Mouse (Mus musculus) erythroid progenitor cell, adult 5-6 weeks (primary cell): ENCODE results near the gene Gm39566. TPM values are rescaled to one million over a fixed set of nuclear protein-coding genes. Genes with fewer than 3 reads are reported as not detected.
"Not testable (repeated sequence)": the region's sequence is repeated elsewhere in the genome, so short reads cannot be mapped to it uniquely, and the experiment has no call there.

Source experiments
- ATAC-seq: replicated peaks from 2 replicates; pipeline ENCODE4 v1.8.0; 2016; ENCODE audit warnings: moderate number of reproducible peaks, mild to moderate bottlenecking, moderate TSS enrichment, inconsistent platforms; ENCODE audit not compliant: poor library complexity, low FRiP score, severe bottlenecking
- total RNA-seq, 2 experiments: library from RNA; stranded (forward) in 1 of 2; stranded (reverse) in 1 of 2; fragments of 150-400 nt in 1 of 2; fragments of 186-747, 209-891 nt in 1 of 2; gene quantifications; 2 replicates each; pipeline versions ENCODE4 v1.2.3 to v1.2.4; 2015 to 2017; ENCODE audit warnings: low replicate concordance in 2 of 2

The Gm39566 gene
- total RNA-seq (2015; ENCODE audit: low replicate concordance) (not detected in 2 replicates), total RNA-seq (2017; ENCODE audit: low replicate concordance) (not detected in 2 replicates)

DNA sequence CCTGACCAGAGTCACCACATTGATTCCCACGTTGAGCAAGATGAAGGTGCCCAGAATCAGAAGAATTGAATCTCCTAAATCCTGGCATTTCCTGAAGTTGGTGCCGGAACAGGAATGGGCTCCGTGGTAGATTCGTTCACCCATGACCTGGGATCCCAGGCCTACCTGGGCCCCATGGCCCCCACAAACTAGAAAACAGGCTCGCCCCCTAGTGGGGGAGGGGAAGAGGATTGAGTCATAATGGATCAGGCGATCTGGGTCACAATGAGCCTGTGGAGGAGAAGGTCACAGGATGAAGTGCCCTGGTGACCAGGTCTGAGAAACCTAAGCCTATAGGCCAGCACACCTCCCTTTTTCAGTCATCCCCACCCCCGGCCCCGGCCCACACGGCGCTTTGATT, at the start of gene Gm39566:
Gm39566 (minus strand) TSS at position 144 of the 400 bp plus-strand sequence.
- ATAC-seq = no peak

DNA sequence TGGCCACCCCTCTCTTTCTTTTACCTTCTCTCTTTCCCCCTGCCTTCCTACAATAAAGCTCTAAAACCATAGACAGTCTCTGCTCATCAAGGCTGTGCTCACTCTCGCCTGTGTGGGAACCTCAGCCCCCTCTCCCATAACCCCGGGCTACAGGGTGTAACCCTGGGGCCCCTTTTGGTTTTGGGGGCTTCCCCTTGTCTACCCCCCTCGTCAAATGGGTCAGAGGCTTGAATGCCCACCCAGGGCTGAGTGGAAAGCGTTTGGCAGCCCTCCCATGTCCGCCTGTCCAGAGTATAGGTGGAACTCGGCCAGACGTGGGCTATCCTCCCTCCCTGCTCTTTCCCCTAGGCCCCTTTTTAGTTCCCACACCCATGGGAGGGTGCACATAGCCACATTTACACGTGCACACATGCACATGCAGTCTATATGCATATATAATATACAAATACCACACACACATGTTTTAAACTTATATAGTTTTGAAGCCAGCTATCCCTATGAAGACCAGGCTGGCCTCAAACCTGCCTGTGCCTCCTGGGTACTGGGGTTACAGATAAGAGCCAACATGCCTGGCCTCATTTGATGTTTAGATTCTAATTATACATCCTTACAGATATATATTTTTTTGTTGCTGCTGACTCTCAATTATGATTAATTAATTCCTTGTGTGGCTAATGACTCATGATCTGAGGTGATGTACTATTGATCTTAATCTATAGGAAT, 49.2 kb upstream of the Gm39566 start:
- ATAC-seq = peak; percentile 81

DNA sequence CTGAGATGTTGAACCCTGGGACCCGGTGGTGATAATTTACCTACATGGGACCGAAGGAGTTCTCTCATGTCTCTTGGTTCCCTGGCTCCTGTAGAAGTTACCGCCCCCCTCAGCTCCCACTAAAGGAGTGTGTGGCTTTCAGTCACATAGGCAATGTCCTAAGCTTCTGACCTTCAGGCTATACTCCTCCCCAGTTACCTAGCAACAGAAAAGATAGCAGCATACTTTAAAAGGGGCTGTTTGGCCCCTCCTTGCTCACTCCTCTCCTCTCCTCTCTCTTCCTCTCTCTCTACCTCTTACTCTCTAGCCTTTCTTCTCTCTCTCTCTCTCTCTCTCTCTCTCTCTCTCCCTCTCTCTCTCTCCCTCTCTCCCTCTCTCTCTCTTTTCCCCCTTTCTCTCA, 48.6 kb upstream of the Gm39566 start:
- ATAC-seq = not testable (repeated sequence)

DNA sequence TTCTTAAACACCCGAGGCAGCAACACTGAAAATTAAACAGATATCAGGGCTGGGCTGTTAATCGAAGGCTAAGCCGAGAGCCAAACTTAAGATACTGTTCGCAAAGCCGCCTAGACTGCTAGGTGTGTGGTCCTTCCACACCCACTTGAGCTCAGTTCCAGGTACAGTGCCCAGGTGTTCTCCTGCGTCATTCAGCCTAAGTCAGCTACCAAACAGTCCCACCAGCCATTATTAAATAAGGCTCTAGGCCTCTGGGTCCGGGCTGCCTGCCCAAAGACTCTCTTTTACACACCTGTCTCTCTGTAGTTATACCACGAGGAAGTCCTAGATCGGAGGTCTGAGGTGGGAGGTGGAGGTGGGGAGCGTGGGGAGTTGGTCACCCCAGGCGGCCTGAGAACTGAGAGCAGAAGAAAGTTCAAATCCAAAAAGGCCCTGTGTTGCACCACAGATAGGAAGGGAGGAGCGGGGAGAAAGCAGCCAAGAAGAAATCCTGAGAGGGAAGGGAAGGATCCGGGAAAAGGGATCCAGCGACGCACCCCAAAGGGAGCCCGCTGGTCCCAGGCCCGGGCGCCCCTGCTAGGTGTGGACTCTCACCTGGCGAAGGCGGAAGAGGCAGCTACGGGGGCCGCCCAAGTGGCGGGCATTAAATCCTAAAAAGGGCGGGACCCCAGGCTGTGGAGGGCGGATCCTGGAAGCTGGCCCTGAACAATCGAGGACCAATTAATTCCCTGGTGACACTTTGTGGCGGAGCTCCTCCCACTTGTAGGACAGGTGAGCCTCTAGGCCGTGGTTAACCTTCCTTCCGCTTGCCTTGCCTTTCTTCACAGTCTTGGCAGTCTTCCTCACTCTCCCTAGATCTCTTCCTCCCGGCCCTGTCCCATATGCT, 43.3 kb upstream of the Gm39566 start, which contains the start of gene Tnk1:
Tnk1 (minus strand) TSS at position 618 of the 886 bp plus-strand sequence.
- ATAC-seq = no peak

DNA sequence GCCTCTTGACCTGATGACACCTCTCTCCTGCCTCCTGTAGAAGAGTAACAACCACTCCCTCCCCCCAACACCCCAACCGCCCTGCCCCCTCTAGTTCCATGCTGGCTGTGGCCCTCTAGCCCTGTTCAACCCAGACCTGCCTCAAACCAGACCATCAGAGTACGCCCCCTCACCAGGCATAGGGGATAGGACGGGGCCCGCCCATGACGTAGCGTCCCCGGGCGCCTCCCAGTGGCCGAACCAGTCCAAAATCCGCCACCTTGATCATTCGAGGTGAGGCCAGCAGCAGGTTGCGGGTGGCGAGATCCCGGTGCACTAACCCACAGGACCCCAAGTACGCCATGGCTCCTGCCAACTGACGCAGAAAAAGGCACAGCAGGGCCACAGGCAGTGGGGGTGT, 40.2 kb upstream of the Gm39566 start:
- ATAC-seq = peak; percentile 61

DNA sequence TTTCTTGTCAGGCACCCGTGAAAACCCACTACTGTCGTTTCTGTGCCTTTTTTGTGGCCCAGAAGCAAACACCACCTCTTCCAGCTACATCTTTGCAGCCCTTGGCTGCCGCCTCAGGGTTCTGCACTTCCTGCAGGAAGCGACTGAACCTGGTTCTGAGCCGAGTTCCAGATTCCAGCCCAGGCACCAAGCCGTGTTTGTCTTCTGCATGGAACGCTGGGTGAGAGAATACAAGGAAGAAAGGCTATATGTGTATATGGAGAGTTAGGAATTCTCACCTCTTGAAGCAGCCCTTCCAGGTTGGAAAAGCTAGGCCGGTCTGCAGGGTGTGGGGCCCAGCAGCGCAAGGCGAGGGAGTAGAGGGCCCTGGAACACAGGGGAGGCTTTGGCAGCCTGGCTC, 39.6 kb upstream of the Gm39566 start:
- 0 out of 2 replicates have a peak, but pooled peaks have one; percentile 7 for ATAC-seq

DNA sequence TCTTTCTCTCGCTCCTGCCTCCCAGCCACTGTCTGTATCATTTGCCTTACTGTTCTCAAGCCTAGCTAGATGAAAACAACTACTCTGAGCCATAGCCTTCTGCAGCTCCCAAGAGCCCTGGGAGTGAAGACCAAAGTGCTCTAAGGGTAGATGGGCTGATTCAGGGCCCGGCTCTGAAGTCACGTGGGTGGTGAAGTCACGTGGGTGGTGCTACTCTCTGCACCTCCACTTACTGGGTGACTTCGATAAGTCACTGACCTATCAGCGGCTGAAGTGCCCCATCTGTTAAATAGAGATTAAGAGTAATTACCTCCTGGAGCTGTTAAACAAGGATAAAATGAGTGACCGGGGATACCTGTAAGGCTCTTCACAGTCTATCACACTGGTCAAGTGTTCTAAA, 38.9 kb upstream of the Gm39566 start:
- ATAC-seq = peak; percentile 86

DNA sequence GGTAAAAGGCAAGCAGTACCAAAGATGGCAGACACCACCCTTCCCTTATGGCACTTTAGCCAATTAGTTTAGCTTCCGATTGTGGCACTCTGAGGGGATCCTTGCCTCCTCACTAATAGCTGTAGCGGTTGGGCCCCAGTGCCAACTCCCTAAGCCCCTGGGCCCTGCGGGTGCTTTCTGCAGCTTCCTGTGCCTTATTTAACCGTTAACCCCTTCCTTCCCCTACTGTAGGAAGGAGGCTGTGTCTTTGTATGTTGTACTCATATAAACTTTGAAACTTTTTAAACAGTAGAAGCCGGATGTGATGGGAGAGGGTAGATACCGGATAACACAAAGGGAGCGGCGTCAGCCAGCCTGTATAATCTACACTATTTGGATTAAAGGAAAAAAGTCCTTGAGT, 35.7 kb upstream of the Gm39566 start:
- ATAC-seq = no peak

DNA sequence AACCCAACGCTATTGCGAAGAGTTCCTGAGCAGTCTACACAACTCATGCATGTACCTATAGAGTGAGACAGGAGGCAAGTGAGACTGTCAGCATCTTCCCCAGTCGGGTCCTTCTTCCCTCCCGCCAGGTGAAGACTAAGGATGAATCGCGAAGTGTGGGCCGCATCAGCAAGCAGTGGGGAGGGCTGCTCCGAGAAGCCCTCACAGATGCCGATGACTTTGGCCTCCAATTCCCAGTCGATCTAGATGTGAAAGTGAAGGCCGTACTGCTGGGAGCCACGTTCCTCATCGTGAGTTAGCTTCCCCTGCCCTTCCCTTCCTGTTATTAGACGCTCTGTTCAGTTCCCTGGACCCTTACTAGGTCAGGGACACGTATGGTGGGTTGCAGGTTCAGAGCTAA, 34.8 kb upstream of the Gm39566 start:
- ATAC-seq = no peak

DNA sequence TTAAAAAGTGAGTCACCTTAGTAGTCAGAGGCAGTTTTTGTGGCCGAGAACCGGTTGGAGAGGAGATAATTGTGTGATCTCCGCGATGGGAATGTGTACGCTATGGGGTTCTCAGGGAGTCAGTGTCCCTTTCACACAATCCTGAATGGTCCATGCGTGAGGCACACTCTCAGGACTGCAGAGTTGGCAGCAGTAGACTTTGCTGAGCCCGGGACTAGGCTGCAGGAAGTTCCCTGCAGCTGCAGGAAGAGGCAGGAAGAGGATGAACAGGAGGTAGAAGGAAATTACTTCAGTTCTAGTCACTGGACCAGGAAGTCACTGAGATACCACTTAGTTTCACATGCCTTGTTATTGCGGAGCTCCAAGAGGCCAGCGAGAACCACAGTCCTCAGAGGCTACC, 34.0 kb upstream of the Gm39566 start:
- no peak for ATAC-seq

DNA sequence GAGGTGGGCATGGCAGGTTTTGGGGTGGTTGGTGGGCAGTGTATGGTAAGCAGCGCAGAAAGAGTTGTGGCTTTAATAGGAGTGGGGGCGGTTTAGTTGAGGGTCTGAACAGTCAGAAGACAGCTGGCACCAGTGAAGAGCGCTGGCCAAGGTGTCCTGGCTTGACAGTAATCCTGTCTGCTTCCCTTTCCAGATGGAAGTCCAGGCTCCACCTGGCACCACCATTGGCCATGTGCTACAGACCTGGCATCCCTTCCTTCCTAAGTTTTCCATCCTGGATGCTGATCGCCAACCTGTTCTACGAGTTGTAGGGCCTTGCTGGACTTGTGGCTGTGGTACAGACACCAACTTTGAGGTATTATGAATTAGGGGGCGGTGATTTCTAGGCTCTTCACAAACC, 32.9 kb upstream of the Gm39566 start:
- ATAC-seq = no peak

DNA sequence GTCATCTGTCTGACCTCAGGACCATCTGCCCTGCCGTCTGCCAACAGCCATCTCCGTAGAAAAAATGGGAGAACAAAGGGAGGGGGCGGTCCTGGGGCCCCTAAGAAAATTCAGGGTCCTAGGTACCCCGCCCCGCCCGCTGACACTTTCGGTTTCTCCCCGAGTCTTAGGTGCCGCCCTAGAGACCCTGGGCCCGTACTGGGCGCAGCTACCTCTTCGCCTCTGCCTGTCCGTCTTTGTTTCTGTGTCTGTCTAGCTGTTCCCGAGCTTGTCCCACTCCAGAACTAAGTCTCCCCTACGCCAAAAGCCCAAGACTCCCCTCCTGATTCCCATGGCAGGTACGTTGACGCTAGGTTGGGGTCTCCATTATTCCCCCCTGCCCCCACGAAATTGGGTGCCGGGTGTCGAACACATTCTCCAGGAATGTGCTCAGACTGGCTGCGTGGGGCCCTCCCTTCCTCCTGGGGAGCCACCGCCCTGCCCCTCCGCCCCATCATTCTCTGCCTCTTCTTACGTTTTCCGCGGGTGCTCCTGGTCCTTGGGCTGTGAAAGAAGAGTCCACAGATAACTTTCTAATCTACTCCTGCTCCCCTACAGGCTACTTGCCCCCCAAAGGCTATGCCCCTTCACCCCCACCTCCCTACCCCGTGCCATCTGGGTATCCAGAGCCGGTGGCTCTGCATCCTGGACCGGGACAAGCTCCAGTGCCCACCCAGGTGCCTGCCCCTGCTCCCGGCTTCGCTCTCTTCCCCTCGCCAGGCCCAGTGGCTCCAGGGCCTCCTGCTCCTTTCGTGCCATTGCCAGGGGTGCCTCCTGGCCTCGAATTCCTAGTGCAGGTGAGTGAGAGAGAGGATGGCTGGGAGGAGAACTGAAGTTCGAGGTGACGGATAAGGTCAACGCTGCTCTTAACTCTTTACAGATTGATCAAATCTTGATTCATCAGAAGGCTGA, 31.9 kb upstream of the Gm39566 start:
- peak; percentile 67 for ATAC-seq

DNA sequence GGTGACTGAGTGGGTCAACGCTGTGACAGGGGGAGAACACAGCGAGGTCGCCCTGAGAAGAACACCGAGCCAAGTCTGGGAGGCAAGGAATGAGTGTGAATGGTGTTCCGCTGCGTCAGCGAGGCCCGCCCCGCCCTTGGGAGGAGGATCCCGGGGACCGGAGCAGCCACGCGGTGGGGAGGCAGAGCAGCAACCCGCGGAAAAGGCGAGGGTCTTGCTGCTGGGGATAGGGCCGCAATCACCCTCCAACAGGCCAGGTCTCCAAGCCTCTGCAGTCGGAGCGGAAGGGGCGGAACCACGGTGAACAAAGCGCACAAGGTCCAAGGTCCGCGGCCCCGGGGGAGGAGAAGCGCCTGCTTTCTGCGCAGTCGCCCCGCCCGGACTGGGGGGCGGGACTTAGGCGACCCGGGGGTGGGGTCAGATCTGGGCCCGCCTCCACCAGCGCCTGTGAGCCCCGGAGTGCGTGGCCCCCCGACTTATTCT, 31.1 kb upstream of the Gm39566 start, which contains the start of gene Plscr3:
Plscr3 (plus strand) TSS at position 179 of the 483 bp plus-strand sequence.
- ATAC-seq = peak; percentile 90

DNA sequence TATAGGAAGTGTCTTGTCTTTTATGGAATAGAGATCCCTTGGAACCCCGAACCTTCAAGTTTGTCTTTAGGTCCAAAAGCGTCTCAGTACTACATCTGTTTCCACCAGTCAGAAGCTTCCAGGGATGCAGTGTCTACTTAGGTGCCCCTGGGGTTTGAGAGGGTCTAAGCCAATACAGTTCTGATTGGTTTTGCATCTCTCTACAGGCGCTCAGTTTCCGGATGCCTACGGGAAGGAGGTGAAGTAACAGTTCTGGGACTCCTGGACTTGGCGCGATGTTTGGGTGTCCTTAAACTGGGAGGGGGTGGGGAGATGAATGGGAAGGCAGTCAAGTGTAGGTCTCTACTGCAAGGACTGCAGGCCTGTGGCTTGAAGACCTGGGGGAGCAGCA, 23.6 kb upstream of the Gm39566 start:
- peak; percentile 20 for ATAC-seq

DNA sequence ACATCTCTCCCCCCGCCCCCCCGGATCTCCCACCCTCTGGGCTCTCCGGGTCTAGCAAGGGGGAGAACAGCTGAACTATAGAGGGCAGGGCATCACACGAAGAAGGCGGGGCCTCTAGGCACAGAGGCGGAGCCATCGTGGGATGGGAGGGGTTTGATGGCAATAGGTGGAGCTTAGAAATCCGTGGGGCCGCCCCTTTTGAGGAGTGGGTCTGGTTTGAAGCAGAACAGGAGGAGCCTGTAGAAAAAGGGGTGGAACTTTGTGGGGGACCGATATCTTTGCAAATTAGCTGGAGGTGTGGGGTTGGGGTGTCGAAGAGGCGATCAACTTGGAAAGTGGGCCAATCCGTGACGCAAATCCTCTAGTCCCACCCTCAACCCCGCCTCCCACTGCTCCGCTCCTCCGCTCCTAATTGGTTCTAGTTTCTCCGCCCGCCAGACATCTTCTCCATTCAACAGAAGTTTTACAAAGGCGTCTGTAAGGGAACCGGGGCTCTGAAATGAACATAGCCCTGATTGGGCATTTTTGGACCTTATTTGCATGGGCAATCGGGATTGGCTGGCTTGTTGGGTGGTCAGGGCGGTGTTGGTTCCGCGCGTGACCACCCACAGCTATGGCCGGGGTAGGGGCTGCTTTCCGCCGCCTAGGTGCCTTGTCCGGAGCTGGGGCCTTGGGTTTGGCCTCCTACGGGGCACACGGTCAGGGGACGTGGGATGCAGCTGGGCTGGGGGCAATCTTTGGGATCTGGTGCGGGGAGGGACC, 23.0 kb upstream of the Gm39566 start, which contains the start of gene Tmem256:
Tmem256 (plus strand) TSS at position 563 of the 762 bp plus-strand sequence.
- ATAC-seq = peak; percentile 87

DNA sequence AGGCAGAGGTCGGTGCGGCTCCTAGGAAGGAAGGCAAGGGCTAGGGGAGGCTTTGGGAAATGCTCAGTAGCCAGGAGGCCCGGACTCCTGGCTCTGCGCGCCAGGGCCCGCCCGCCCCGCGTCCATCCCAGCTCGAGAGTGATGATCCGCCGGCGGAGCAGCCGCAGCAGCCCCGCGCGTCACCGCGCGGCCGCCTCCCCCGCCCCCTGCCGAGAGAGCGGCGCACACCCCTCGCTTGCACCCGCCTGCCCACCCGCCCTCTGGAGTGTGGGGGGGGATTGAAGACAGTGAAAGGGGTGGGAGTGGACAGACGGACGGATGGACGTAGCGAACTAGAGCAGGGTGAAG, 22.5 kb upstream of the Gm39566 start, which contains the start of gene Nlgn2:
Nlgn2 (minus strand) TSS at position 181 of the 348 bp plus-strand sequence.
- peak; percentile 2; the same call in 1 of the 2 replicates for ATAC-seq

DNA sequence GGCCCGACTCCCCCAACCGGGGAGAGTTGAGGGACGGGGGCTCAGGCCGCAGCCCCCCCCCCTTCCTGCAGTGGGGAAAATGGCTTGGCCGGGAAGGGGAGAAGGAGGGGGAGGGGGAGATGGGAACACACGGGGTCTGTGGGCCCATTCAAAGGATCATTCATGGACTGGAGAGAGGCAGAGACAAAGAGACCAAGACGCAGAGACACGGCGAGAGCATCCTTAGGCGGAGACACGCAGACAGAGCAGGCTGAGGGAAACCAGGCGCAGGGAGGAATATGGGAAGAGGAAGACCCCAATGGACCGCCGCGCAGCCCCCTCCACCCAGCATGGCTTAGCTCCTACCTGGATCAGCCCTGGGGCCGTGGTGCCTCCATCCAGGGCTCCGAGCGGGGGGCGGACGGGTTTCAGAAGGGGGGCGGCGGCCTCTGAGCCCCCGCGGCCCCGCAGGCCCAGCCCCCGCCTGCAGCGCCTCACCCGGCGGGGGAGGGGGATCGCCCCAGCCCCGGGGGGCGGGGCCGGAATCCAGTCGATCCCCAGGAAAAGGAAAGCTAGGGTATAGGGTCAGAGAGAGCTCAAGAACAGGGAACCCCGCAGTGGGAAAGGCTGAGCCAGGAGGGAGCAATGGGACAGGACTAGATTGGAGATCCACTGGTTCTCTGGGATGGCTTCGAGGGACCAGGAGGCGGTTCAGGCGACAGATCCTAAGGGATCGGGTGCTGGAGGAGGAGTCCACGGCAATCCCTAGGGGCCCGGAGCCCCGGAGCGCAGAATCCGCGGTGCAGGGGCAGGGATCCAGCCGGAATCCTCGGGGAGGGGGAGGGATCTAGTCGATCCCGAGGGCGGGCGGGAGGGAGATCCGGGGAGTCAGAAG, 21.8 kb upstream of the Gm39566 start:
- no peak for ATAC-seq

DNA sequence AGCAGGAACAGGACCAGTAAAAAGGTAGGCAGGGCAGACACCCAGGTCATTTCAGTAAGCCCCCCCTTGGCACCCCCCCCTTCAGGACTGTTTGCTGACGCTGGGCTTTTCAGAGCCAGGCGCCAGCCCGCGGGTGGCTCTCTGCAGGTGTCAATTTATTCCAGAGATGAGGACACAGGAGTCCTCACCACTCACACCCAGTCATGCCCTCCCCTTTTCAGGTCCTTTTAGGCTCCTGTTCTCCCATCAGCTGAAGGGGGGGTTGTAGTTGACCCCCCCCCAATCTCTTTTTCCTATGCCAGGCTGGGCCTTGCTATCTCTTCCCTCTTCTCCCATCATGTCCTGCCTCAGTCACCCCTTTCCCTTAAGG, 20.9 kb upstream of the Gm39566 start:
- ATAC-seq = no peak
